Mouse (Mus musculus): ENCODE measurements at regions not wholly inside any gene's neighbourhood (a gene's known extent, or its start where the extent isn't known, plus 50 kb on each side); places are given as distances from the start of the nearest gene placed in this dataset.

DNA sequence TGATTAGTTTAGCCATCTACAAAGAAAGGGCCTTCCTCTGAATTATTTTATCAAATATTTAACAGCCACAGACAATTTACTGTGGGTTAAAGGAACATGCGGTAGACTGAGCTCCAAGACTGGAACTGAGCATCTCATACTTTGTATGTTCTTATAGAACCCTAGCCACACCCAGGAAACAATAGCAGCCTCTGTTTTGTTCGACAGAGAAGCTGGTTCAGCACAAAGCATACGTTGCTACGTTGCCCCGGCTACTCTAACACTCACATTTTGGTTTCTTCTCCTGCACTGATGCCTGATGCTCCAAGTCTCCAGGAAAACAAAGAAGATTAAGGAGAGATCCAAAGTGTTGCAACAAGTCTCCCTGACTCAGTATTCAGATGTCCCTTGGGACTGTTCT, 189.5 kb upstream of the 4930412O13Rik start:
- TF ChIP-seq HCFC1 (IDR thresholded peaks at IDR 0.05; ENCODE audit: borderline replicate concordance, insufficient read depth, low read length) = no peak
- no peak for TF ChIP-seq ZNF384 (IDR thresholded peaks at IDR 0.05; ENCODE audit: low read depth, low read length)
- no peak for TF ChIP-seq ZC3H11A (IDR thresholded peaks at IDR 0.05; ENCODE audit: borderline replicate concordance, low read depth, low read length)
- no peak for TF ChIP-seq MAFK (IDR thresholded peaks at IDR 0.05; ENCODE audit: insufficient read depth, low read depth, low read length)
